Mouse (Mus musculus): ENCODE measurements around the gene Krtap21-1. TPM values are rescaled to one million over a fixed set of nuclear protein-coding genes. Genes with fewer than 3 reads are reported as not detected.

The Krtap21-1 gene
- not detected for total RNA-seq (2021)

DNA sequence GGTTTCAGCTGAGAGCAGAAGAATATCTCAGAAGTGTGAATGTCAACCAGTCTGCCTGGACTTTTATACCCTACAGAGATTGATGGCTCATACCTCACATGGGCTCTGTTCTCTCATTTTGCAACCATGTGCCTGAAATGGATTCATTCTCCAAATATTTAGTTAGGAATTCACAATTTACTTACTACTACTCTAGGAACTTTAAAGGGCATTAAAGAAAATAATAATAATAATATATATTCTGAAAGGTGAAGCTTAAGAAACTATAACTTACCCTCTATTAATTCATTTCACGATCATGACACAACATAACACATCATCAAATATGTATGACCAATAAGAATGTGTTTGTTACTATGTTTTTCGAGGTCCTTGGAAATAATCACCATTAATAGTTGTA lies at the start of gene Krtap21-1:
Gene Krtap21-1 (minus strand): TSS at position 101 of the 400 bp plus-strand sequence.
- no peak for DNase-seq (ENCODE audit: extremely low spot score in 1 of 2, low spot score in 1 of 2)

DNA sequence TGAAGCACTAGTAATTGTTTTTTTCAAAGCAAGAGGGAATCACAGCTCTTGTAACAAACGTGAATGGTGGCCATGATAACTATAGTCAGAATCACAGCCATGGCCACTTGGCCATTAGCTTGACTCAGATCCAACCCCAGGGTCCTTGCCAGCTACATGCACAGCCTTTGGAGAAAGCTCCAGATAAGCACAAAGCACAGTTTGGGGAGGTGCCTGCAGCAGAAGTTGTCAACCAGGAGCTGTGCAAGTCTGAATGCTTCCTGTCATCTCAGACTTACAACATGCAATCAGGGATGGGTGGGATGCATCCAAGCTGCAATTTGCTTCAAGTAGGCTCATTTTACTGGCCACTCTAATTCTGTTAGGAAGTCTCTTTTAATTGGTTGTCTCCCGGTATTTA lies 25.9 kb upstream of the Krtap21-1 start:
- no peak for DNase-seq (ENCODE audit: extremely low spot score in 1 of 2, low spot score in 1 of 2)

DNA sequence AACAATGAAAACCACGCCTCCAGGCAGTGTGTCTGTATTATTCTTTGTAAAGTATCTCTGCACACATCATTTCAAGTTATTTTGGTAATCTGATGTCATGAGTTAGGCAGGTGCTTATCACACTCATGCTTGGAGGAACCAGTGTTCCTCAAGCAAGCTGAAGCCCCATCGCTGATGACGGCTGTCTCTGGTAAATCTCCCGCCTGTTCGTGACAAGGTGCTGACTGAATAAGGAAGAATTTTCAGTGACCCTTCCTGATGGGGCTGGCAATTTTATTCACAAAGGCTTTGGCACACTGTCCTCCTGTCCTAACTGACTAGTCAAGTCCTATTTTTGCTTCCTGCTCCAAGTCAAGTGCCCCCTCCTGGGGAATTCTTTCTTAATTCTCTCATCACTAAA lies 21.6 kb upstream of the Krtap21-1 start:
- DNase-seq (ENCODE audit: extremely low spot score in 1 of 2, low spot score in 1 of 2): no peak

DNA sequence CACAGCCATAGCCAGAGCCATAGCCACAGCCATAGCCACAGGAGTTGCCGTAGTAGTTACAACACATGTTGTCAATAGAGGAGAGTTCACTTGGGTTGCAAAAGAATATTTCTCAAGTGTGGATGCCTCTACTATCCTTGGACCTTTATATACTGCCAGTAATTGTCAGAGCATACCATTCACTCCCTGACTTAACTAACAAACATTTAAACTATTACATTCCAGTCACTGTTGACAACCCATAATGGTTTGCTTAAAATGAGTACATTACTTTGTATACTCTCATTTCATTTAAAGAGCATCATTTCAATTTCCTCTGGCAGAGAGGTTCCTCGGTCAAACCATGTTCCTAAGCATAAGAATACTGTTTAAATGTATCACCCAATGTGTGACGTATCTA lies 16.3 kb upstream of the Krtap21-1 start, which contains the start of gene Krtap6-2:
Gene Krtap6-2 (minus strand): TSS at position 101 of the 400 bp plus-strand sequence.
- no peak for DNase-seq (ENCODE audit: extremely low spot score in 1 of 2, low spot score in 1 of 2)

DNA sequence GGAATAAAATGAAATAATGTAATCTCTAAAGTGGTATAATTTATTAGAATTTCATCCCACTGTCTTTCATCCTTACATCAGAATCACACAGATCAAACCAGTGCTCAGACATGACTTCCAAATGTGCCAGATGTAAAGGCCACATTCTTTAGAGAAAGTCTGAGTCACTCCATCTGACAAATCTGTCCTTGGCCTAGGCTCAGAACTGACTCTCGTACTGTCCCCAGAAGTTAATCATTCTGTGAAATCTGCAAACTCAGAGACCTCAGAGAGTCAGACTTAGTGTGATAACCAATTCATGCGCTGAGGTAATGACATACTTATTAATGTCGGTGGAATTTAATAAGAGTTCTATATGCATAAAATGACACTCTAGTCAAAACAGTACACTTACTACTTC lies 12.6 kb upstream of the Krtap21-1 start:
- DNase-seq (ENCODE audit: extremely low spot score in 1 of 2, low spot score in 1 of 2): no peak

DNA sequence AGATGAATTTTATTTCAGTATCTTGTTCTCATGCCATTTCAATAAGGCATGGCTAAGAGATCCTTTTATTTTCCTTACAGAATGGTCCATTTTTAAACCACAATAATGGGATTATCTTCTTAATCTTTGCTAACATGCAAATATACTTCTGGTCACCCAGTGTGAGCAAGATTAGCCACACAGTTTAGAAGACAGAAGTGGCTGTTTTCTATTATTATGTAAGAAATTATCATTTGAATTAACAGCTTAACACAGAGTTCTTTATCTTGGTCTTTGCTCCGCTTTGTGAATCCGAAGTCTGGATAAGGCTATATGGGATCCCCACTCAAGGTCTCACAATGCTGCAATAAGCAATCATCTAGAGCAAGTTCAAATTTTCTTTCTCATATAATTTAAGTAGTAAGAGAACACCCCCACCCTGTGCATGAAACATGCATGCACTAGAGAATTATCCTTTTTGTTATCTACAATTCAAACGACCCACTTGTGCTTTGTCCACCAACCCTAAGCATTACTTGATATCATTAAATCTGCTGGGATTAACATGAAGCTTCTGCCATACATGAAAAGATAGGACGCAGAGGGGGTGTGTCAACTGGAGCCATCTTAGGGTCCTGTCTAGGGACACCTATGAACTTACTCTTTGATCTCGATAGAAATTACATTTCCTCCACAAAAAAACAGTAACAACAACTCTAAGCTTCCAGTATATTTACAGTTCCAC lies 6.8 kb upstream of the Krtap21-1 start:
- DNase-seq (ENCODE audit: extremely low spot score in 1 of 2, low spot score in 1 of 2): no peak

DNA sequence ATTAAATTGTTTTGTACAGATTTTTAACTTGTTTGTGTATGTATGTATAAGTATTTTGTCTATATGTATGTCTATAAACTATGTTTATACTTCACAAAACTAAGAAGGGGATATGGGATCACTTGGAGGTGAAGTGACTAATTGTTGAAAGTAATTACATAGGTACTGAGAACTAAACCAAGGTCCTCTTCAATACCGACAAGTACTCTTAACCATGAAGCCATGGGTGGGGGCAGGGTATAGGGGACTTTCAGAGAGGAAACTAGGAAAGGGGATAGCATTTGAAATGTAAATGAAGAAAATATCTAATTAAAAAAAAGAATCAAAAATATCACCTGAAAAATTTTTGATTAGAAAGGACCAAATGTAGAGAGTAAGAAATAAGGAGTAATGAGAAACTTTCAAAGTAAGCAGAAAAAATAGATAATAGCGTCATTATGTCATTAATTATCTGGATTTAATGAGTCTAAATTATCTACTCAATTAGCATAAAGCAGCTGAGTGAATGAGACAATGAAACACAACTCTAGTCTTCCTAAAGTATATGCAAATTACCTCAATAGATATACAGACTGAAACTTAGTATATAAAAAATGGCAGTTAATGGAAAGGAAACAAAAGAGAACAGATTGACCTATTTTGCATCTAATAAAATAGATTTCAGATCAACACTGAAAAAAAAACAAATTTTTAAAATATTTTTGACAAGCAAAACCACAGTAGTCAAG lies 30.8 kb downstream of the Krtap21-1 start:
- no peak for DNase-seq (ENCODE audit: extremely low spot score in 1 of 2, low spot score in 1 of 2)

Other genes with a start within 250 kb of the Krtap21-1 start
- gene Gm9789, start 245.9 kb downstream of the Krtap21-1 start, total RNA-seq (2021): not detected
- not detected for gene Gm7735, start 234.4 kb downstream of the Krtap21-1 start, total RNA-seq (2021)
- gene 1110057P08Rik, start 229.1 kb downstream of the Krtap21-1 start, total RNA-seq (2021): not detected
- not detected for gene Krtap20-2, start 198.0 kb downstream of the Krtap21-1 start, total RNA-seq (2021)
- gene Krtap6-2, start 16.2 kb upstream of the Krtap21-1 start, total RNA-seq (2021): not detected
- not detected for gene Krtap8-1, start 84.1 kb upstream of the Krtap21-1 start, total RNA-seq (2021)
- gene Krtap7-1, start 104.5 kb upstream of the Krtap21-1 start, total RNA-seq (2021): not detected
- not detected for gene Krtap11-1, start 167.3 kb upstream of the Krtap21-1 start, total RNA-seq (2021)

All from layer of hippocampus, postnatal 25 days (tissue).